Mouse (Mus musculus) layer of hippocampus, postnatal 14 days (tissue): ENCODE measurements around the gene Tff2. TPM values are rescaled to one million over a fixed set of nuclear protein-coding genes. Genes with fewer than 3 reads are reported as not detected.
A peak's percentile ranks its signal among the peaks of the same experiment; 100 is the strongest.

Experiments
- DNase-seq, 2 experiments: peaks; one replicate each; pipeline ENCODE4 v3.0.0; 2021 to 2022; ENCODE audit warnings: low spot score in 2 of 2, mixed read lengths in 1 of 2
- total RNA-seq, 2 experiments: library from RNA; stranded (reverse); gene quantifications; 2 replicates each; pipeline ENCODE4 v1.2.3; 2021

Gene Tff2
- total RNA-seq, 2 experiments from 2014 or later = not detected

DNA sequence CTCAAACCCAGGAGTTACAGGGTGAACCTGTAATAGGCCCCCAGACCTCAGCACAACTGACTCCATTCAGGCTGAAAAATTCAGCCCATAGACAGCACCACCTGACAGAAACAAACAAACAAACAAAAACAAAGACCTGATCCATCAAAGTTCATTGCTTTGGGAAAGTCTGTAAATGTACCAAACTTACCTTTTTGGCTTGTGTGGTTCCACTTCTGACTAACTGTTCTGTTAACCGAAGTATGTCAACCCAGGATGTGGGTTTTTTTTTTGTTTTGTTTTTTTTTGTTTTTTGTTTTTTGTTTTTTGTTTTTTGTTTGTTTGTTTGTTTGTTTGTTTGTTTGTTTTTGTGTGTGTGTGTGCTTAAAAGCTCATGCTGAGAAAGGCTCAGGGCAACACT lies 7.3 kb downstream of the Tff2 start:
- no peak for DNase-seq

DNA sequence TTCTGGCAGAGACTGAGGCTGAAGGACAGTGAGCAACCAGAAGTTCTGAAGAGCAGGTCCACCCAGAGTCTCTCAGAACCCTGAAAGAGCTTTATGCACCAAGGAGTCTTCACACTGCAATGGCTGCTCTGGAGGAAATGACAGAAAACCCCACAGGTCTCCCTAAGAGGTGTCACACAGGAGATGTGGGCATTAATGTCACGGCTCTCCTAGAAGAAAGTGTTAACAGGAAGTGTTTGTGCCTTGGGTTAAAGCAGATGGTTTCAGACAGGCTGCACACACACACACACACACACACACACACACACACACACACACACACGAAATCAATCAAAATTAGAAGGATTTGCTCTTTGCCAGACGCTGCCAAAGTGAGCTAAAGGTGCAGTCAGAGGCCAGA lies 7.8 kb downstream of the Tff2 start:
- DNase-seq = no peak

DNA sequence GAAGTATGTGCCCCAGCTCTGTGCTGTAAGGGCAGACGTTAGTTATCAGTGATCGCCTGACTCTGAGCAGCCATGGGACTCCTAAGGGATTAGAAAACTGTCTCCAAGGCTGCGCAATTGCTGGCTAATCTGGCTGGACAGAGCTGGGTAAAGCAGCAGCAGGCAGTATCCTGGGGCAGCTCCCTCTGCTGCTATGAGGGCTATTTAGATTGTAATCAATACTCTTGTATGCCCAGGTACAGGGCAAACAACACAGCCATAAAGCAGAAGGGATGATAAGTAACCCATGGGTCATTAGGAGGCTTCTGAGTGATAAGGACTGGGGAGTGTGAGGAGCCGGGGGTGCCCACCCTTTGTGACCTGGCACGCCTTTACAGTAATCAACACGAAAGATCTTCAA lies 9.2 kb downstream of the Tff2 start:
- no peak for DNase-seq

DNA sequence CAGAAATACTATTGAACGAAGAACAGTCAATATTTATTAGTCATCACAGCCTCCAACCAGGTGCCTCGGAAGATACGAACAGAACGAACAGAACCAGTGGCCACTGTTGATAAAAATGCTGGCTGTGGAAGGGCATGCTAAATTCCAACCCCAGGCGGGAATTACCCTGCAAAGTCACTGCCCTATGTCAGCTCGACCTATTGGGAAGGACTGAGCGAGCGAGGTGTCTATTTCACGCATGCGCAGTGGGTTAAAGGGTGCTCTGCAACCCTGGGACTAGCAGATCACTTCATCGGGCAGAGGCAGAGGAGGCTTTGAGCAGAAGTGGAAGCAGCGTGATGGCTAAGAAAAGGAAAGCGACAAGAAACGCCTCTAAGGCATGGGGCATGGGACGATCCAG lies 10.3 kb downstream of the Tff2 start:
- DNase-seq = no peak

DNA sequence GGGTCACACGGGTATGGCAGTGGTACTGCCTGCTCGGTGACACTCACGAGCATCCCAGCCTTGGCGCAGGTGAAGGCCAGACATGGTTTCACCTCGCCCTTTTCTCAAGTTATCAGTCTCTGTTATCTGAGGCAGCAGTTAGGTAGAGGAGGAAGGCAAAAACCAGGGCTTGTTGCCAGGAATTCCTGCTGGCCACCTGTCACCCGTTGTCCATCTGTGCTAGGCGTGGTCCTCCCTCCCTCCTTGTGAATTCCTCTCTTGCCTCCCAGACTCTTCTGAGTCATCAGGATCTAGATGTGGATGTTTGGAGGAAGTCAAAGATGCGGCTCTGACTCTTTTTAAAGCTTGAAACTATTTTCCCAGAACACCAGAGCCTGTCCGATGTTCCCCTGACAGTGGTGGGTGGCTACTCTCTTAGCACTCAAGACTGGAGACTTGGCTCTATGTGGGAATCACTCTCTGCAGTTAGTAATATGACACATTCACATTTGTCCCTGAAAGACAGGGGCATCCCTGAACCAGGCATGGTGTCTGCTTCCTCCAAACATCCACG lies 12.7 kb downstream of the Tff2 start:
- no peak for DNase-seq

DNA sequence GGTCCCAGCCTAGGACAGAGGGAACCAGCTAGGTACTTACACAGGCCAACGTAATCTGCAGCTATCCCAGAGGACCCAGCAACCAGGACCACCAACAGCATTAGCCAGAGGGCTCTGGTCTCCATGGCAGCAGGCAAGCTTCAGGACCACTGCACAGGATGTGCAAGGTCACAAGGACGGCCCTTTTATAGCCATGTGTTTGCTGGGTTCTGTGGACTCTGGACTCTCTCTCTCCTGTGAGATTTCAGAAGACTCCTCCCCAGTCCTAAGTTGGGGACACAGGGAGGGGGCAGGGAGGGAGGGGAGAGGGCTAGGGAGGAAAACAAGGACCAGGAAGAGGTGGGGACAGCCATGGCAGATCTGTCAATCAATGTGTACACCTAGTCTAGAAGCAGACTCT lies 14.6 kb downstream of the Tff2 start, which contains the start of gene Tff3:
Gene Tff3 (minus strand): TSS at position 195 of the 400 bp plus-strand sequence.
- DNase-seq = no peak

DNA sequence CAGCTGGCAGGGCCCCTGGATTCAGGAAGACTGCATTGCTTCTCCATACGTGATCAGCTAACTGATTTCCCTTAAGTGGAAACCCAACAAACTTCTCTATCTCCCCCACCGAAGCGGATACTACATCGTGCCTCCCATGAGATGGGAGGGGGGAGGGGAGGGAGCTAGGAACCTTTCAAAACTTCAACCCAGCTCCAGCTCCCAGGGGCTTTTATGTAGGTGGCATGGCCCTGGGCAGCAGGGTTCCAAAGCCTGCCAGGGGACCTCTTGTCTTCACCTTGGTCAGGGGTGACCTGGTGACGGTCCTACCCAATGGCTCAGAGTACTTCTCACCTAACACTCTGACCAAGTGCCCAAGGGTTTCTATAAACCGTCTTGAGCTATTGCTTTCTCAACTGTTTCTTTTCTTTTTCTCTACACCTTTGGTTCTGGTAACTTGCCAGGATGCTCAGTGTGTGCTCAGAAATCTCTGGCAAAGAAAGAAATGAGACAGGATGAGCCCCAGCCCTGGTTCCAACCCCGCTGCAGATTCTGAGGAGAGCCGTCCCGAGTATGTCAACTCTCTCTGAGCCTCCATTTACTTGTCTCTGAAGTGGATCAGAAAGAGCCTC lies 15.3 kb downstream of the Tff2 start:
- DNase-seq = no peak

DNA sequence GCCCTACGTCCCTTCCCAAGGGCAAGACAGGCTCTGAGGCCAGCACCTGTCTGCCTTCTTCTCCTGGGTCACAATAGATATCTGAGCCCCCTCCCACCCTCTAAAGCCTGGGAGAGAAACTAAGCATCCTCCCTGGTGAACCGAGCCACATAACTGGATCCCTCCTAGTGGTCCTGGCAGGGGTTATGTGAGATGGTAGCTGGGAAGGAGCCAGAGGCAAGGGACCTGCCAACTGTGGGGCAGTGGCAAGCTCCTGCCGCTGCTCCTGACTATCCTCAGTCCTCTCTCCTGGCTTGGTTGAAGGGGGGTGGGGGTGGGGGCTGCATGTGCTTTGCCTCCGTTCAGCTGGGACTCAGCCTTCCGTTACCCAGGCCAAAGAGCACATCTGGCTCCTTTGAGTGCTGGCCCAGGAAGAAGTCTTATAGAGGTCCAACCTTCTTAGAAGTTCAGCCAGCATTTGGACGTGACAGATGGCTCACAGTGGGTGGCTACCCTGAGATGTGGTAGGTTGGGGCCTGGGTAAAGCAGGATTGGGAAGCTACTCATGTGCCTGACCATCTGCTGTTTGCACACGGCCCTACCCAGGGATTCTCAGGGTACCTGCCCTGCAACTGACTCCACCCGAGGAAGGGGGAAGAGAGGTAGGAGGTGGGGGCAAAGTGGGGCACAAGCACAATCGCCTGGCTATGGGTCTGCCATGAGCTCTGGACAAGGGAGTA lies 18.4 kb downstream of the Tff2 start:
- no peak for DNase-seq

DNA sequence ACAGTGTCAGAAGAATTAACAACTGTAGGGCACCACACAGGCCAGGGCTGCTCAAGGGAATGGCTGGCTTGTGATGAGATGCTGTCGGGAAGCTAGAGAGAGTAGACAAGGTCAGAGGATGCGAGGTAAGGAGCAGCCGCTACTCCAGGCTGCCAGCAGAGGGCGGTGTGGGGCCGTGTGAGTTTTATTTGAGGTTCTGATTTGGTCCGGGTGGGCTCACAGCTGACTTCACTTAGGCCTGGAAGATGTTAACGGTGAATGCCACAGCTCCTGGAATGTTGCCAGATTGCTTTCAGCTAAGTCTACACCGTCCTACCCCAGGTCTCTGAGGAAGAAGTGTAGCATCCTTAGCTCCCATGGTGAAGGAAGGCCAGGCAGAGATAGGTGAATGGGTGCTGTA lies 22.1 kb downstream of the Tff2 start:
- peak in 1 of 2 experiments; percentile 45 for DNase-seq

DNA sequence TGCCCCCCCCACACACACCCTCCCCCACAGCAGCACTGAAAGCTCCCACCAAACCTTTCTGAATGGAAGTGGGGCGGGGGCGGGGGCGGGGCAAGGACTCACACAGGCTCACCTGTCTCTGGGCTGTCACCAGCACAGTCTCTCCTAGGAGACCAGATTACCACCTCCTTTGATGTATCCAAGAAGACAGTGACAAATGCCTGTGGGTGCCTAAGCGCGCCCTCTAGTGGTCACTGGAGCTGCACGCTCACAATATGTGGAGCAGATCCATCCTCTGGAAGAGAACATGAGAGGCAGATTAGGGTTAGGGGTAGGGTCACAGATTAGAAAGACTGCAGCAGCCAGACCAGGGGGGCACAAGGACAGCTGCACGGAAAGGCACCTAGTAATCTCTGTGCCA lies 24.7 kb downstream of the Tff2 start:
- DNase-seq = peak; percentile 70 to 83

DNA sequence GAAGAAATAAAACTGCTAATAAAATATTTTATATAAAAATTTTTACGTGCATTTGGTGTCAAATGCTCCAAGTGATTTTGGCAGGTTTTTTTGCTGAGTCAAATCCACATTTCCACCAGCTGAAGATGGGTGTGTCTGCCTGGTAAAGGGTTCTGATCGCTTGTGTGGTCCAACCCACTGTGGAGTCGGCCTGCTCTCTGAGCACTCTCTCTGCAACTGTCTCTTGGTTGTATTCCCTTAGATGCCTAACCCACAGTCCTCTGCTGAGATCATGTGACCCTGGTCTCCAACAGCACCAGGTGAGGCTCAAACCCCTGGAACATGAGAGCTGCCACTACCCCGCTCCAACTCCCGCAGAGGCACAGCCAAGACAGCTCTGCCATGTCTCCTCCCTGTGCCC lies 26.1 kb downstream of the Tff2 start:
- no peak for DNase-seq

DNA sequence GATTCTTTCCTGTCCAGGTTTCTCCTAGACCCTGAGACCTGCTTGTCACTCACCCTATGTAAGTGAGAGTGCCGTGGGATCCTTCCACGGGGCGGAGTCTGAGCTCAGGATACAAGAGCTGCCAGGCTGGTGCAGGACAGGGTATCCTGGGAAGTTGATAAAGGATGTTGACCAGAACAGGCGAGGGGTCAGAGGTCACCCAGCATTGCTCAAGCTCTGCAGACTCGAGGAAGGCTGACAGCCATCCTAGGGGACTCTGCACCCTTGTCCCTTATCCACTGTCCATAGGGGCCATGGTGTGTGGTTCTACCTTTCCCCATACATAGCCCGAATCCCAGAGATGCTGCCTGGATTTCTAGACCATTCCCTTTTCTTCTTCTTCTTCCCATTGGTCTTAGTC lies 28.0 kb downstream of the Tff2 start:
- DNase-seq = no peak

DNA sequence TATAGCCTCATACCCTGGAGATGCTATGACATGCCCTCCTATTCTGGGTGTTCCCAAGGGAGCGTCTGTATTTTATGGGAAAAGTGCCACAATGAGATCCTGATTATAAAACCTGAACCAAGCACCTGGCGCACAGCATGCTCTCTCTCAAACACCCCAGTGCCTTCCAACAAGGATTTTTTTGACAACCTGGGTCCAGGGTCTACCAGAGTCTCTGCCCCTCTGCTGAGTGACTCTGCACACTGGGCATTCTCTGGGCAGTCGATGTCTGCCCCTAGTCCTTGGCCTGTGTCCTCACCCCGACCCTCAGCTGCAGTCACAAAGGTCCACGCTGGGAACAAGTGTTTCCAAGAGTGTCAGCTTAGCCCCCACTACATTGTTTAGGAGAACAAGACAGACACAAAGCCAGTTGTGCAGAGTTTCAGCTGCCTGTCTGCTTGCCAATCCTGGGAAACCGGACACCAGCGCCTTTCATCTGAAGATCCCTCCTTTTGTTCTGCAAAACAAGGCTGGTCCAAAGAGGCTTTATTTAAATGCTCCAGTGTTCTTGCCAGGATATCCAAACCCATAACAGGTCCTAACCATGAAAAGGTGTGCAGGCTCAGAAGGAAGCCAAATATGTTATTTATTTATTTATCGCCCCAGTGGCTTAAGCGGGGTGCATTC lies 30.8 kb downstream of the Tff2 start:
- no peak for DNase-seq

DNA sequence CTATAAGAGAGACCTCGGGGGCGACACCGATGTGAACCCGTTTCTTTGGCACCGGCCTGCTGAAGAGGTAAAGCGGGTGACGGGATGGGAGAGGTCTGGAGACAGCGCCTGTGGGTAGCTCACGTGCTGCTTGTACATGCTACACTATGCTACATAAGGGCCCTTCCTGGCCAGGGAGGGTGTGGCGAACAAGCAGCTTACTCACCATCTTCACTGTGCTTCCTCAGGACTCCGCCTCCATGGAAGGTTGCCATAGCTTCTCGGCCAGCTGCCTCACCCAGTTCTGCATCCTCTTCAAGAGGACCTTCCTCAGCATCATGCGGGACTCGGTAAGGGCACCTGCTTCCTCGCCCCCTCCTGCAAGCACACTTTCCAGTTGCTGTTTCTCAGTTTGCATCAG lies 35.7 kb downstream of the Tff2 start:
- no peak for DNase-seq

DNA sequence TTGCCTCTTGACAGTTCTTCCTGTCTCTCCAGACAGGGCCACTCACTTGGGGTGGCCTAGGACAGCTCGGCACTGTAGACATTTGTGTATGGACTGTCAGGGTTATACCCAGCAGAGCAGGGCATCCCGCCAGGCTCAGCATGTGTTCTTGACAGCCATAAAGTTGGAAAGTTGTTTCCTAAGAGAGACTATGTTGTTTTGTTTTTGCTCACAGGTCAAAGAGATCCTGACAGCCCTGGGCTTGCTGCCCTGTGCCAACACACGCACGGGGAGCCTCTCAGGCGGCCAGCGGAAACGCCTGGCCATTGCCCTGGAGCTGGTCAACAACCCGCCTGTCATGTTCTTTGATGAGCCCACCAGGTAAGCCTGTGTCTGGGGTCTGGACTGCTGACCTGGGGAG lies 40.3 kb downstream of the Tff2 start:
- no peak for DNase-seq

DNA sequence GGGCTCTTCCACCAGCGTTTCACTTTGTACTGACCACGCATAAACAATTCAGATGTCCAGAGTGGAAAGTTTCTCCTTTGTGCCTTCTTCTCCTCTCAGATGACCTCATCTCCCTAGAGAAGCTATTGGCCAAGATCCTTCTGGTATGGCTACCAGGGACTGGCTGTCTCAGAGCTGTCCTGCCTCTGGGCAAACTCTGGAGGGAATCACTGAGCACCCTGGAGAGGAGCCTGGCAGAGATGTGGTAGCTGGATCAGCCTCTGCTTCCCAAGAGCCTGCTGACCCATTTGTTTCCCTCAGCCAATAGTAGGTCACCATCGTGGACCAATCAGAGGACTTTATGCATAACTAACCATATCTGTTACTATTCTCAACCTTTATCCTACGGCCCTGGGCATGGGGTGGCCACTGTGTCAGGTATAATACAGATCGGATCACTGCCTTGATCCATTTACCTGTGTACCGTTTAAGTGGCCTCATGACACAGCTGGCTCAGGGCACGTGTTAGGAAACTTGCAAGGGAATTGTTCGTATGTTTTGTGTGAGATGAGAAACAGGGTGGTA lies 41.0 kb downstream of the Tff2 start:
- DNase-seq = no peak

DNA sequence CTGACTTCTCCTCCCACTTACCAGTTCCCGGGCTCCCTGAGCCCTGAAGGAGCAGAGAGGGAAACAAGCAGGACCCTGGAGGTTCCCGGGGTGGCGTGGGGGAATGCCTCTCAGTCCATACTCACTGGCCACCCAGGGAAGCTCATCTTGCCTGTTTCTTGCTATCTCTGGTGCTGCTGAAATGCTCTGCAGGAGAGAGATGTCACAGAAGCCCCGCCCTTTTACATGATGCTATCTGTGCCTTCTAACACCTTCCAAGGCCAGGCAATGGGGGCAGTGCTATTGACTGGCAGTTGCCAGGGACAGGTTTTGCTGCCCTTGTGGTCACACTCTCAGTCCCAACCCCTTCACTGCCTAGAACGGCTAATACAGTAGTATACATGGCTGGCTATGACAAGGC lies 45.3 kb downstream of the Tff2 start:
- DNase-seq = no peak

DNA sequence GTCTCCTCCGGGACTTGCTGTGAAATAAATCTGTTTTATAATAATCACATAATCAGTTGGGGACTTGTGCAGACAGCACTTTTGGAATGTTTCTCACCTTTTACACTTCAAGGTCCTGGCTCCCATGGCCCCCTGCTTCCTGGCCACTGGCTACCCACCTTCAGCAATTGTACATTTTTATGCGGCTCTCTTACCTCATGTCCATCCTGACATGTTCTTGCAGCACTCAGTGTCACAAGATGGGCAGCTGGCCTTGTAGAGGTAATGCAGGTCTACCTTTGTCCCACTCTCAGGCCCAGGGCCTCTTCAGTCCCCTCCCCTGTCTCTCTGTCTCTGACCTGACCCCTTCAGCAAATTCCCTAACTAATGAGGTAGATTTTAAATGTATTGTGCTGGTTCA lies 47.2 kb downstream of the Tff2 start:
- DNase-seq = no peak

DNA sequence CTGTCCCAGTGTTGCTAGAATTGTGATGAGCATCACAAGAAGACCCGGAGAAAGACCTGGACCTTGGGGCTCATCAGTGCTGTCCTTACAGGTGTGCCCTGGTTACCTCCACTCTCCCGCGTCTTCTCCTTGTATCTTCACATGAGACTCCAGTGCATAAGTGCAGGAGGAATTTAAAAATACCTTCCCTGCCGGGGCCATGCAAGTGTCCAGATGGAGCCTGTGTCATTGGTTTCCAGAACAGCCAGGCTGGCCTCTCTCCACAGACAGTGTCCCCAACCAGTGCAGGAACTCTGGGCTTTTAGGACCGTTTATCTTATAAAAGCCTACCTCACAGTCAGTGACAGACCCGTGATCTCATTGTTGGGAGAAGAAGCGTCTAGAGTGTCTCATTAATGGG lies 48.5 kb downstream of the Tff2 start:
- no peak for DNase-seq

DNA sequence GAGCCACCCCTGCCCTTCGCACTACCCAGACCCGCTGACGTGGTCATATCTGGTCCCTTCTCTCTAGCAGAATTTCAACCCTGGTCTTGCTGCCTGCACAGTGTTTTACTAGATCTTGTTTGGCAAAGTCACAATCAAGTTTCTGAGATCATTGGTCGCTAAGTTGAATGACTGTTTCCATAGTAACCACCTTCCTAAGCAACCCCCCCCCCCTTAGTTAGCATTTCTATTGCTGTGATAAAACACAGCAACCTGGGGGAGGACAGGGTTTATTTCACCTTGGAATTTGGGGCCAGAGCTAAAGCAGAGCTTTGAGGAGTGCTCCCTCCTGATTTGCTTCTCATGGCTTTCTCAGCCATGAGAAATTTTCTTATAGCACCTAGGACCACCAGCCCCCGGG lies 49.3 kb downstream of the Tff2 start:
- DNase-seq = no peak
